Mouse (Mus musculus) fibroblast of lung, adult 2 months (primary cell): ENCODE measurements around the gene Gm21876.
"Not testable (repeated sequence)": the region's sequence is repeated elsewhere in the genome, so short reads cannot be mapped to it uniquely, and the experiment has no call there.

Experiments
- DNase-seq: peaks from one replicate; pipeline ENCODE4 v3.0.0-alpha.2; 2011; ENCODE audit warnings: low read depth

Gene Gm21876

GRCm38 (mm10) chrX:21175553-21175952 lies at the start of gene Gm21876:
Gm21876 (minus strand) TSS chrX:21175653.
- no peak for DNase-seq

DNA sequence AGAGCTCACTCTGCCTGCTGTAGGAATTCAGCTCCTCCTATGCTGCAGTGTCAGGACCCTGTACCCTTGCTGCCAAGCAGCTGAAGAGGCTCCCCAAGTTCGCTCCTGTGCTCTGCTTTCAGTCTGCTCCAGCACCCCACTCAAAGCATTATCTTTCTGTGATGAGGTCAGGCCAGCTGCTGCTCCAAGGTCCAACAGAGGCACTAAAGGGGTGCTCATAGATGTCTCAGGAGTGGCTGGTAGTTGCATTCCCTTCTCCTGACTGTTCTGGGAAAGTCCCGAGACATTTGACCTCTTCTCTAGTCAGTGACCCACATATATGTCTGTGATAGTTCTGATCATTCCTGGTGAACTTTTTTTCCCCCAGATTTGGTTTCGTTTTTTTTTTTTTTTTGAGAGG lies 45.0 kb upstream of the Gm21876 start:
- DNase-seq: no peak

GRCm38 (mm10) chrX:21146675-21147074 lies 28.8 kb downstream of the Gm21876 start:
- not testable (repeated sequence) for DNase-seq
